In genomic region chr10:117224102-117224990, GRCm38 (mm10) we compare ENCODE assay signal across 8 mouse cellular contexts. TPM values are rescaled to one million over a fixed set of nuclear protein-coding genes. Genes with fewer than 3 reads are reported as not detected.
DNase-seq lines count a peak whose midpoint lies in the region; ATAC-seq and TF ChIP-seq lines count a peak whose summit lies in the region.

Yeats4 (minus strand) TSS chr10:117224507.

- ATAC-seq in forebrain, embryonic 12.5 days (ENCODE audit: low FRiP score): peak; percentile 96
- peak; percentile 96 for ATAC-seq in heart, postnatal 0 days (ENCODE audit: insufficient read depth, low read depth)
- peak; percentile 97 for ATAC-seq in liver, embryonic 16.5 days (ENCODE audit: low read depth)
- peak; percentile 98 for ATAC-seq in neural tube, embryonic 13.5 days (ENCODE audit: low read depth)

- in situ Hi-C loops in CH12.LX (cut with MboI; ENCODE audit: low pct_ligation_motif_present, low pct_unique_long_range_greater_than_20kb, low sequenced_read_pairs): loop anchor here (25.0 kb wide), 1 partner anchor 287 kb away; no protein-coding TSS in a partner anchor

- no peaks in the 10 kb centered on the region for H3K9me3 ChIP-seq in CH12.LX (replicated peaks; ENCODE audit: low read length)
- H3K9me3 ChIP-seq in forebrain, embryonic 12.5 days: no peaks in the 10 kb centered on the region
- no peaks in the 10 kb centered on the region for H3K9me3 ChIP-seq in heart, postnatal 0 days (replicated peaks; ENCODE audit: control insufficient read depth, low read length)
- H3K9me3 ChIP-seq in liver, embryonic 16.5 days (replicated peaks; ENCODE audit: control insufficient read depth, low read length): no peaks in the 10 kb centered on the region
- no peaks in the 10 kb centered on the region for H3K9me3 ChIP-seq in neural tube, embryonic 13.5 days

- no peaks in the 10 kb centered on the region for H3K27me3 ChIP-seq in CH12.LX (replicated peaks)
- H3K27me3 ChIP-seq in forebrain, embryonic 12.5 days: no peaks in the 10 kb centered on the region
- H3K27me3 ChIP-seq in heart, postnatal 0 days (ENCODE audit: control insufficient read depth, insufficient read depth, low read length): no peaks in the 10 kb centered on the region
- no peaks in the 10 kb centered on the region for H3K27me3 ChIP-seq in liver, embryonic 16.5 days (ENCODE audit: control insufficient read depth, insufficient read depth, low read depth, low read length)
- no peaks in the 10 kb centered on the region for H3K27me3 ChIP-seq in neural tube, embryonic 13.5 days
- H3K27me3 ChIP-seq in testis, adult 2 months (ENCODE audit: control insufficient read depth, insufficient read depth, low read length): no peaks in the 10 kb centered on the region

- peak; percentile 54; the same call in 1 of the 2 replicates for TF ChIP-seq EP300 in CH12.LX (IDR thresholded peaks at IDR 0.05; ENCODE audit: low read length)
- no peak for TF ChIP-seq EP300 in heart, postnatal 0 days (IDR thresholded peaks at IDR 0.05; ENCODE audit: low read depth)

- H3K9ac ChIP-seq in CH12.LX (ENCODE audit: insufficient read depth, low read depth): peak within 1 kb of the TSS; percentile 80
- peak within 1 kb of the TSS; percentile 95 for H3K9ac ChIP-seq in forebrain, embryonic 12.5 days
- H3K9ac ChIP-seq in heart, postnatal 0 days (replicated peaks; ENCODE audit: low read depth, low read length): peak within 1 kb of the TSS; percentile 93
- H3K9ac ChIP-seq in liver, embryonic 16.5 days (ENCODE audit: low read depth, low read length): peak within 1 kb of the TSS; percentile 98
- H3K9ac ChIP-seq in neural tube, embryonic 13.5 days: peak within 1 kb of the TSS; percentile 93

- peak within 1 kb of the TSS; percentile 79 for H3K27ac ChIP-seq in CH12.LX (ENCODE audit: insufficient read depth, low read depth)
- H3K27ac ChIP-seq in forebrain, embryonic 12.5 days: peak within 1 kb of the TSS; percentile 99
- peak within 1 kb of the TSS; percentile 99 for H3K27ac ChIP-seq in heart, postnatal 0 days (ENCODE audit: low read depth)
- peak within 1 kb of the TSS; percentile 96 for H3K27ac ChIP-seq in liver, embryonic 16.5 days (ENCODE audit: low read length)
- peak within 1 kb of the TSS; percentile 99 for H3K27ac ChIP-seq in neural tube, embryonic 13.5 days (replicated peaks)
- H3K27ac ChIP-seq in testis, adult 2 months (ENCODE audit: control insufficient read depth, insufficient read depth, low read depth, low read length): peak within 1 kb of the TSS; percentile 98

- no peak for TF ChIP-seq CTCF in CH12.LX (conservative IDR thresholded peaks at IDR 0.05 in 1 of 2, IDR thresholded peaks at IDR 0.05 in 1 of 2; ENCODE audit: low read depth in 2 of 2, low read length in 2 of 2)
- no peak for TF ChIP-seq CTCF in heart, postnatal 0 days (IDR thresholded peaks at IDR 0.05; ENCODE audit: low read depth)
- TF ChIP-seq CTCF in testis, adult 2 months (IDR thresholded peaks at IDR 0.05; ENCODE audit: control insufficient read depth, insufficient read depth, insufficient replicate concordance, low read depth, low read length): no peak

- peaks cover 4 to 19% of the 10 kb centered on the region in 2 experiments; a peak in 3 of 4 replicates for H3K4me1 ChIP-seq in CH12.LX (ENCODE audit: control insufficient read depth in 1 of 2, insufficient read depth in 2 of 2)
- H3K4me1 ChIP-seq in forebrain, embryonic 12.5 days: peaks cover 28% of the 10 kb centered on the region
- H3K4me1 ChIP-seq in heart, postnatal 0 days (ENCODE audit: control insufficient read depth, insufficient read depth): peaks cover 10% of the 10 kb centered on the region; the same call in 1 of the 2 replicates
- peaks cover 16% of the 10 kb centered on the region for H3K4me1 ChIP-seq in liver, embryonic 16.5 days (ENCODE audit: control insufficient read depth, low read depth, low read length)
- peaks cover 24% of the 10 kb centered on the region for H3K4me1 ChIP-seq in neural tube, embryonic 13.5 days (replicated peaks)
- peaks cover 9% of the 10 kb centered on the region for H3K4me1 ChIP-seq in testis, adult 2 months (ENCODE audit: control insufficient read depth, insufficient read depth, low read length)

- under 1% methylated on average over 63 of the region's 63 CpGs for WGBS in forebrain, embryonic 12.5 days
- WGBS in heart, postnatal 0 days: 1% methylated on average over 62 of the region's 63 CpGs
- WGBS in liver, embryonic 16.5 days (ENCODE audit: insufficient replicate concordance): 1% methylated on average over 63 of the region's 63 CpGs
- 2% methylated on average over 63 of the region's 63 CpGs for WGBS in neural tube, embryonic 13.5 days

- peak; percentile 91 for DNase-seq in CH12.LX (ENCODE audit: extremely low read depth)
- DNase-seq in c-Kit-positive CD71-positive TER-119-negative erythroid progenitor cells, embryonic 14.5 days (ENCODE audit: low read depth): peak; percentile 87
- DNase-seq in heart, postnatal 0 days (ENCODE audit: low spot score): peak; percentile 88
- peak; percentile 94 to 97 for DNase-seq in kidney, postnatal 4 days

- peak; percentile 96 for TF ChIP-seq POLR2A in CH12.LX (IDR thresholded peaks at IDR 0.05; ENCODE audit: low read depth, low read length)
- TF ChIP-seq POLR2A in testis, adult 2 months (IDR thresholded peaks at IDR 0.05; ENCODE audit: control insufficient read depth, low read depth, low read length): peak; percentile 59; the same call in 1 of the 2 replicates

- peak within 1 kb of the TSS; percentile 75 to 97 (median 78) for H3K4me3 ChIP-seq in CH12.LX (replicated peaks in 1 of 3; ENCODE audit: low read depth in 2 of 3, low read length in 2 of 3, poor library complexity in 1 of 3)
- H3K4me3 ChIP-seq in forebrain, embryonic 12.5 days (replicated peaks): peak within 1 kb of the TSS; percentile 83
- peak within 1 kb of the TSS; percentile 88 for H3K4me3 ChIP-seq in heart, postnatal 0 days (ENCODE audit: low read depth, low read length)
- H3K4me3 ChIP-seq in liver, embryonic 16.5 days (ENCODE audit: low read depth, low read length): peak within 1 kb of the TSS; percentile 88
- H3K4me3 ChIP-seq in neural tube, embryonic 13.5 days: peak within 1 kb of the TSS; percentile 74
- peak within 1 kb of the TSS; percentile 95 for H3K4me3 ChIP-seq in testis, adult 2 months (ENCODE audit: control insufficient read depth, low read depth, low read length)

- dilution Hi-C loops in CH12.LX (cut with MboI; ENCODE audit: extremely low pct_ligation_motif_present, extremely low pct_unique_long_range_greater_than_20kb, low sequenced_read_pairs): no loop called here

- no peak for TF ChIP-seq RAD21 in CH12.LX (IDR thresholded peaks at IDR 0.05; ENCODE audit: low read depth, low read length)

- H3K36me3 ChIP-seq in CH12.LX (replicated peaks in 1 of 2; ENCODE audit: control insufficient read depth in 1 of 2, insufficient read depth in 1 of 2, low read length in 1 of 2): peaks cover 26 to 38% of the 10 kb centered on the region in 2 experiments
- peaks cover 33% of the 10 kb centered on the region for H3K36me3 ChIP-seq in forebrain, embryonic 12.5 days (replicated peaks)
- peaks cover 34% of the 10 kb centered on the region for H3K36me3 ChIP-seq in heart, postnatal 0 days (replicated peaks; ENCODE audit: control insufficient read depth, insufficient read depth, low read length)
- H3K36me3 ChIP-seq in liver, embryonic 16.5 days (ENCODE audit: control insufficient read depth, insufficient read depth): peaks cover 20% of the 10 kb centered on the region
- peaks cover 32% of the 10 kb centered on the region for H3K36me3 ChIP-seq in neural tube, embryonic 13.5 days
- no peaks in the 10 kb centered on the region; the same call in 1 of the 2 replicates for H3K36me3 ChIP-seq in testis, adult 2 months (ENCODE audit: control insufficient read depth, insufficient read depth, low read length)

- peaks cover 20% of the 10 kb centered on the region for H3K79me2 ChIP-seq in CH12.LX (replicated peaks; ENCODE audit: control insufficient read depth, extremely low read depth, insufficient read depth, poor library complexity, severe bottlenecking)

- H3K4me2 ChIP-seq in CH12.LX (ENCODE audit: insufficient read depth, low read depth, poor library complexity, severe bottlenecking): peak within 1 kb of the TSS; percentile 98
- H3K4me2 ChIP-seq in forebrain, embryonic 12.5 days: peak within 1 kb of the TSS; percentile 83
- peak within 1 kb of the TSS; percentile 80 for H3K4me2 ChIP-seq in heart, postnatal 0 days (ENCODE audit: low read depth, low read length)
- peak within 1 kb of the TSS; percentile 92 for H3K4me2 ChIP-seq in liver, embryonic 16.5 days (ENCODE audit: low read depth, low read length)
- H3K4me2 ChIP-seq in neural tube, embryonic 13.5 days: peak within 1 kb of the TSS; percentile 92

TF ChIP-seq in CH12.LX, 34 proteins besides CTCF, POLR2A, EP300 and RAD21 (continues in another document):
- TF ChIP-seq BHLHE40 (IDR thresholded peaks at IDR 0.05; ENCODE audit: low read depth, low read length) (no peak), MYC (IDR thresholded peaks at IDR 0.05; ENCODE audit: low read depth, low read length) (peak; percentile 47; the same call in 1 of the 2 replicates), ZKSCAN1 (IDR thresholded peaks at IDR 0.05; ENCODE audit: borderline replicate concordance, low read depth, low read length) (no peak), TBP (conservative IDR thresholded peaks at IDR 0.05; ENCODE audit: low read depth, low read length) (peak; percentile 81; the same call in 1 of the 2 replicates), MXI1 (IDR thresholded peaks at IDR 0.05; ENCODE audit: low read depth, low read length) (peak; percentile 77; the same call in 1 of the 2 replicates), ELF1 (IDR thresholded peaks at IDR 0.05; ENCODE audit: low read depth, low read length) (peak; percentile 84), NELFE (IDR thresholded peaks at IDR 0.05; ENCODE audit: low read depth, low read length) (peak; percentile 92), GABPA (IDR thresholded peaks at IDR 0.05; ENCODE audit: insufficient replicate concordance, low read depth, low read length) (no peak), CHD1 (IDR thresholded peaks at IDR 0.05; ENCODE audit: low read depth, low read length) (peak; percentile 76; the same call in 1 of the 2 replicates), E2F4 (IDR thresholded peaks at IDR 0.05; ENCODE audit: insufficient replicate concordance, low read depth, low read length) (peak; percentile 89; the same call in 1 of the 2 replicates), NRF1 (IDR thresholded peaks at IDR 0.05; ENCODE audit: low read depth, low read length) (peak; percentile 89)

RNA-seq across cellular contexts. Expression of gene Yeats4, which starts in this region (rescaled TPM):
- total RNA-seq in CH12.LX (2012; rRNA removed) (50.3 and 54.4 TPM in 2 replicates), CH12.LX (2014; rRNA removed) (109 and 110 TPM in 2 replicates)
- polyA plus RNA-seq in CH12.LX (2012; ENCODE audit: insufficient read length, low read depth): 123 and 133 TPM in 2 replicates
- polyA plus RNA-seq in forebrain, embryonic 12.5 days (2016; fragmentation: Nextera tagmentation; extraction: Ambion mirVana): 140 and 144 TPM in 2 replicates
- total RNA-seq in heart, postnatal 0 days (2014; rRNA removed; ENCODE audit: low replicate concordance): 34.4 and 50.7 TPM in 2 replicates
- polyA plus RNA-seq in heart, postnatal 0 days (2015; fragmentation: Nextera tagmentation; extraction: Ambion mirVana): 31.1 and 33.6 TPM in 2 replicates
- 28.2 and 30.6 TPM in 2 replicates for polyA plus RNA-seq in liver, embryonic 16.5 days (2015; fragmentation: Nextera tagmentation; extraction: Ambion mirVana)
- 123 and 148 TPM in 2 replicates for polyA plus RNA-seq in neural tube, embryonic 13.5 days (2015; fragmentation: Nextera tagmentation; extraction: Ambion mirVana)
- 43.3 and 44.1 TPM in 2 replicates for polyA plus RNA-seq in testis, adult 2 months (2012; rRNA removed)

Comparison
In these comparisons a context has a peak if more than half of its experiments do, and no peak if none do; other contexts are left out.
1. Peak in every context shown above with its lines: DNase-seq, ATAC-seq, H3K4me3 ChIP-seq and H3K27ac ChIP-seq.